Mouse (Mus musculus) olfactory bulb, adult 2 months (tissue): ENCODE data around the gene Itgal.

ENCODE experiments used
- CTCF ChIP-seq: fragments of 200-500 bp; IDR thresholded peaks from 2 replicates; pipeline ENCODE4 v1.5.1; 2012; ENCODE audit warnings: low read depth, mild to moderate bottlenecking, low read length, moderate library complexity; ENCODE audit not compliant: insufficient read depth
- POLR2A ChIP-seq: fragments of 200-500 bp; IDR thresholded peaks from 2 replicates; pipeline ENCODE4 v1.6.1; 2012; ENCODE audit warnings: mild to moderate bottlenecking, low read depth, low read length, moderate library complexity; ENCODE audit not compliant: insufficient read depth

GRCm38 (mm10) chr7:127309951-127310350, 13.9 kb downstream of the Itgal start:
- TF ChIP-seq CTCF (no peak), POLR2A (no peak)
